6 mouse cellular contexts compared by ENCODE assay signal in the genomic region with DNA sequence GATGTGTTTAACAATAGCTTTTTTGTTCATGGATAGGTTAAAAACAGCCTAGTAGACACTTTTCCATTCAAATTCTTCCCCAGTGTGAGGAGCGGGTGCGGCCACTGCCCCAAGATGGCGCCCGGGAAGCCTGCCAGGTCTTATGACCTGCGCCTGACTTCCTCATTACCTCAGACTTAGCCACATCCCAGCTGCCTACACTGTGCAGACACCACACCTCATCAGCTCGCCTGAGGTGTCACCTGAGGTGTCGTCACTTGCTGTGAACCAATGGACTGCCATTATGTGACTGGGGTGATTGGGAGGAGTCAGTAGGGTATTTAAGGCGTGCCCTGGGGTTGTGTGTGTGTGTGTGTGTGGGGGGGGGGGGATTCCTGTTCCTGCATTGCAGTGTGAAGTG.
DNase-seq lines count a peak whose midpoint lies in the region; ATAC-seq and TF ChIP-seq lines count a peak whose summit lies in the region.
"Not testable (repeated sequence)": the region's sequence is repeated elsewhere in the genome, so short reads cannot be mapped to it uniquely, and the experiment has no call there.

No protein-coding gene starts in this region.

- H3K9me3 ChIP-seq in ES-E14 (ENCODE audit: control insufficient read depth, insufficient read depth, low read depth, low read length); stomach, postnatal 0 days (ENCODE audit: control insufficient read depth, low read length): not testable (repeated sequence)

- peak overlapping the region; percentile 18; the same call in 1 of the 2 replicates for H3K27ac ChIP-seq in ES-E14 (ENCODE audit: insufficient read depth, low read depth, low read length, poor library complexity, severe bottlenecking)
- not testable (repeated sequence) for H3K27ac ChIP-seq in stomach, postnatal 0 days (replicated peaks)

- not testable (repeated sequence) for TF ChIP-seq EP300 in stomach, postnatal 0 days (optimal IDR thresholded peaks at IDR 0.05)

- not testable (repeated sequence) for TF ChIP-seq CTCF in stomach, postnatal 0 days (IDR thresholded peaks at IDR 0.05; ENCODE audit: low read depth)

- H3K36me3 ChIP-seq in ES-E14 (ENCODE audit: control insufficient read depth, insufficient read depth, low read length, poor library complexity, severe bottlenecking); stomach, postnatal 0 days (ENCODE audit: control insufficient read depth, insufficient read depth, low read length): not testable (repeated sequence)

- H3K4me2 ChIP-seq in stomach, postnatal 0 days (replicated peaks; ENCODE audit: low read depth), result not testable (repeated sequence)

- WGBS in stomach, postnatal 0 days, result 87% methylated on average over 8 of the region's 8 CpGs

- in situ Hi-C loops in ES-E14 (cut with MboI; ENCODE audit: low sequenced_read_pairs in 2 of 2, unreplicated experiment in 2 of 2), result not testable (repeated sequence)

- H3K4me1 ChIP-seq in ES-E14 (ENCODE audit: control insufficient read depth in 2 of 2, insufficient read depth in 2 of 2, low read length in 2 of 2, poor library complexity in 1 of 2); stomach, postnatal 0 days (replicated peaks; ENCODE audit: control insufficient read depth, insufficient read depth): not testable (repeated sequence)

- peak; percentile 29 for DNase-seq in 3T3-L1 (ENCODE audit: low read depth, low spot score)
- not testable (repeated sequence) for DNase-seq in ES-E14 (ENCODE audit: low read depth, low spot score); stomach, postnatal 0 days (ENCODE audit: low spot score)
- DNase-seq in MN1 (ENCODE audit: low spot score), result peak; percentile 16
- DNase-seq in R1 (ENCODE audit: low read depth, low spot score), result peak; percentile 54
- DNase-seq in heart, adult 11 months, result peak; percentile 75

- not testable (repeated sequence) for H3K9ac ChIP-seq in ES-E14 (ENCODE audit: insufficient read depth, low read depth, low read length, poor library complexity, severe bottlenecking); stomach, postnatal 0 days (ENCODE audit: low read length)

- not testable (repeated sequence) for H3K4me3 ChIP-seq in ES-E14 (ENCODE audit: insufficient read depth in 1 of 2, low read depth in 1 of 2, low read length in 2 of 2, poor library complexity in 1 of 2, severe bottlenecking in 1 of 2); stomach, postnatal 0 days (ENCODE audit: low read depth, low read length)

- not testable (repeated sequence) for H3K27me3 ChIP-seq in stomach, postnatal 0 days (ENCODE audit: control insufficient read depth, insufficient read depth, low read length)

- ATAC-seq in stomach, postnatal 0 days (ENCODE audit: low FRiP score, low TSS enrichment), result peak; percentile 60; the same call in 1 of the 2 replicates
